ENCODE assay signal across 1 mouse cellular context in genomic region chr2:30401581-30401980, GRCm38 (mm10).
TF ChIP-seq lines count a peak whose summit lies in the region.

No protein-coding gene starts in this region.

TF ChIP-seq in myocyte, 11 proteins besides CTCF, POLR2A, EP300 and RAD21 (continued from another document):
- TF ChIP-seq POLR2AphosphoS2 (IDR thresholded peaks at IDR 0.05; ENCODE audit: insufficient read length, low read depth), result peak; percentile 43
